Mouse (Mus musculus): ENCODE data around the gene Mafb.

GRCm38 (mm10) chr2:160397747-160398146 is 30.9 kb upstream of the Mafb start:
- TF ChIP-seq CTCF (IDR thresholded peaks at IDR 0.05; ENCODE audit: borderline replicate concordance, insufficient read depth, low read length) (no peak), POLR2A (IDR thresholded peaks at IDR 0.05; ENCODE audit: low read depth, low read length) (no peak)

Measured in embryonic fibroblast, embryonic 13.5 days (primary cell).